Mouse (Mus musculus) left cerebral cortex, adult 11 months (tissue): ENCODE data around the gene Zscan18.
"Not testable (repeated sequence)": the region's sequence is repeated elsewhere in the genome, so short reads cannot be mapped to it uniquely, and the experiment has no call there.

ENCODE experiments used
- DNase-seq: peaks from one replicate; pipeline ENCODE4 v3.0.0; 2022; ENCODE audit warnings: low spot score

Zscan18 gene

GRCm38 (mm10) chr7:12802866-12803726, at the start of gene Zscan18:
Zscan18 (minus strand) TSS chr7:12803635.
- DNase-seq: peak; percentile 82

GRCm38 (mm10) chr7:12835779-12836178, 32.3 kb upstream of the Zscan18 start:
- no peak for DNase-seq

DNA sequence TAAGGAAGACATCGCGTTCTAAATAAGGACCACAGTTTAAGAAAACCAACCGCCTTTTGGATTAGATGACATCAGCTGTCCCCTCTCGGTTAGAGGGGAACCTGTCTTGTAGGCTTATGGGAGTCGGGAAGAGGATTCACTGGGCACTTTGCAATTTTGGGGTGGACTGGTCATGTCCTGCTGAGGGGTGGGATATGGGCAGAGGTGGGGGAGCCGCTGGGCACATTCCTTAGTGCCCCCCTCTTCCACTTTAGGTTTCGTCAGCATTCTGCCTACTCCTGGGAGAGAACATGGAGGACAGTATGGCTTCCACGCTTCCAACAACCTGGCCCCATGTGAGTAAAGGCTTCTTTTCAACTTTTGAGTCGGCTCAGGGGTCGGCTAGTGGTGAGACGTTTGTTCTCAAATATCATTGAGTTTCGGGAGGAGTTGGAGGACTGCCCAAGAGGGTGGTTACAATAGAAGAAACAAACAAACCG, 31.8 kb upstream of the Zscan18 start:
- no peak for DNase-seq

GRCm38 (mm10) chr7:12834162-12835120, 31.0 kb upstream of the Zscan18 start, which contains the start of gene Zfp110:
Zfp110 (plus strand) TSS chr7:12834761.
- peak; percentile 77 for DNase-seq

- DNase-seq: peak; percentile 86
Observed at GRCm38 (mm10) chr7:12818521-12819295, 15.3 kb upstream of the Zscan18 start, which contains the start of gene Zfp329. Zfp329 (minus strand) TSS chr7:12818858.

DNA sequence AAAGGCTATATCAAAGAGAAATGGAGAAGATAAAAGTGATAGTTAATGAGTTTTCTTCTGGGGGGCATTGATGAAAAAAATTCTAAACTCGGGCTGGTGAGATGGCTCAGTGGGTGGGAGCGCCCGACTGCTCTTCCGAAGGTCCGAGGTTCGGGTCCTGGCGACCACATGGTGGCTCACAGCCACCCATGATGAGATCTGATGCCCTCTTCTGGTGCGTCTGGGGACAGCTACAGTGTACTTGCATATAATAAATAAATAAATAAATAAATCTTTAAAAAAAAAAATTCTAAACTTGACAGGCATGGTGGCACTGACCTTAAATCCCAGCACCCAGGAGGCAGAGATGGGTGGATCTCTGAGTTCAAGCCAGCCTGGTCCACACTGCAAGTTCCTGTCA, 12.1 kb upstream of the Zscan18 start:
- no peak for DNase-seq

DNA sequence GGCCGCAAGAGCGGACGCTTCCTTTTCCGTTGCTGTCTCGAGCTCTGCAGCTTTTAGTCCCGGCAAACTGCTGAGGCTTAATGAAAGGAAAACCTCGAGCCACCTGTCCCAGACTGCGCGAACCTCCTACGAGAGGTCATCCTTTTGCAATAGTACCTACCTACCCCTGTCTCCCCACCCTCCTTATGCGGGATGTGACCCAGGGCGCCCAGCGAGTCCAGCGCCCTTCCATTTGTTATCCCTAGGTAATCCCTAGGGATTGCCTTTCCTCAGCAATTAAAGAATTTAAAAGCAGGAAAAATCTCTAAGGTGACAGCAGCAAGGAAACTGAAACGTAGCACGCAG, 264 bp upstream of the Zscan18 start:
- no peak for DNase-seq

- DNase-seq: no peak
Observed at GRCm38 (mm10) chr7:12799554-12799953, 3.9 kb downstream of the Zscan18 start.

- DNase-seq: no peak
Observed at GRCm38 (mm10) chr7:12797971-12798370, 5.5 kb downstream of the Zscan18 start.

DNA sequence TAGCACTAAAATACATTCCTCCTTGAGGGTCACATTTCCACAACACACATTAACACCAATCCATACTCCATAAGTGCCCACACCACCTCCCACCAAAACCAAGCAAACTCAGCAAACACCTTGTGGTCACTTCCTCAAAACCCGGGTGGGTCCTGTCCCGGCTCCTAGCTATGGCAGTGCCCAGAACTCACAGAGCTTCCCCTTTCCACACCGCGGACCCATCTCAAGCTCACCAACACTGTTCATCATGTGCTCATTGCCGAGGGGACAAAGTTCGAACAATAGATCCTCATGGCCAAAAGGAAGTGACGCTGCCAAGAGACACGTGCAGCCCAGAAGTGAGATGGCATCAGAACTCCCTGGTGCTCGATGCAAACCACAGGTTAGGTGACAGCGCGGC, 10.8 kb downstream of the Zscan18 start:
- DNase-seq: not testable (repeated sequence)

DNA sequence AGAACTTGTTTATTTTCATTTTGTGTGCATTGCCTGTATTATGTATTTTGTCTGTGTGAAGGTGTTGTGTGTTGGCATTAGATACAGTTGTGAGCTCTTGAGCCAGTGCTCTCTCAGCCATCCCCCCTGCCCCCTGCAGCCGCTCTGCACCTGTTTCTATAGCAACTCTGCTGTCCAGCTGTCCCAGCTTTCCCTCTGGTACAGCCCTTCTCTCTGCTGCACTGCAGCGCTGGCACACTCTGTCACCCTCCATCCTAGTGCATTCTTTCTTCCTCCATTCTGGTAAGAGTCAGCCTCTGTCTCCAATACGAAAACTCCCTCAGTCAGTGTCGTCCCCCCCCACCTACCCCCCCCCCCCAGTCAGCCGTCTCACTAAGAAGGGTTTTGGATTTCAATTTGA, 15.4 kb downstream of the Zscan18 start:
- DNase-seq: no peak

DNA sequence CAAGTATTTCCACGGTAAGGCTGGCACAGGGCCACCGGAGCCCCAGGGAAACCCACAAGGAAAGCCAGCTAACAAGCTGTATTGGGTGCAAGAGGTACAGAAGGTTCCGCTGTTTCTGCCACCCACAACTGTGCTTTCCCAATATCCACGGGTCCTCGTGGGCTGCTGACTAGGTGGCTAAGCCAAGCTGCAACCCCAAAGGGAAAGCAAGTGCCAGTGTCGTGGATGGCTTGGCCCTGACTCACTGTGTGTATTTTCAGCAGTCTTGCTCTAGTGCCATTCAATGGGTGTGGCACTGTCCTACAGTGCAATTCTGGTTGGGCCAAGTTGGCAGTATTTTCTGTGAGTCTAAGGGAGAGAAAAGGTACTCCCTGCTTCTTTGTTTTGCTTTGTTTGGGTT, 16.1 kb downstream of the Zscan18 start:
- no peak for DNase-seq

GRCm38 (mm10) chr7:12780151-12780830, 23.1 kb downstream of the Zscan18 start:
- DNase-seq: peak; percentile 80

DNA sequence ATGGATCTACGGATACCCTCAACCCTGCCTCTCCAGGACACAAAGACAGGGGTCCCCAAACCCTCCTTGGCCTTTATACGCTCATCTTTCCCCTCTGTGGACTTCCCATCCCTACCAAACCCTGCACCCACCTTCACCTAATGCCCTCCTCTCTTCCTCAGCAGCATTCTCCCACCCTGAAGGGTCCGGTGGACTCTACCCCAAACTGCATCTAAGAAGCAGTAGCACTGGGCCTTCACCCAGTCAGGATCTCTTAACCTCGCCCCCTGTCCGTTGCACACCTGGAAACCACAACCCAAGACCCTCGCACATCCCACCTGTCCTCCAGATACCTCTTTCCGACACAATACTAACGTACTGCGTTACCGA, 23.7 kb downstream of the Zscan18 start:
- no peak for DNase-seq

GRCm38 (mm10) chr7:12779141-12779540, 24.3 kb downstream of the Zscan18 start:
- no peak for DNase-seq

DNA sequence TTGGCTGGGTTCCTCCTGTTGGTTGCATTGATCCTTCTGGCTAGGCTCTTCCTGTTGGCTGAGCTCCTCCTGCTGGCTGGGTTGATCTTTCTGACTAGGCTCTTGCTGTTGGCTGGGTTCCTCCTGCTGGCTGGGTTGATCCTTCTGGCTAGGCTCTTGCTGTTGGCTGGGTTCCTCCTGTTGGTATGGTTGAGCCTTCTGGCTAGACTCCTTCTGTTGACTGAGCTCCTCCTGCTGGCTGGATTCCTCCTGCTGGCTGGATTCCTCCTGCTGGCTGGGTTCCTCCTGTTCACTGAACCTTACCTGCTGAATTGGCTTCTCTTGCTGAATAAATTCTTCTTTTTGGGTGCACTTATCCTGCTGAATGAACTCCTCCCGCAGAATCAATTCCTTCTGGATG, 28.8 kb downstream of the Zscan18 start:
- DNase-seq: no peak

GRCm38 (mm10) chr7:12774111-12774510, 29.3 kb downstream of the Zscan18 start:
- DNase-seq: no peak

- no peak for DNase-seq
Observed at GRCm38 (mm10) chr7:12749431-12750198, 53.8 kb downstream of the Zscan18 start.

DNA sequence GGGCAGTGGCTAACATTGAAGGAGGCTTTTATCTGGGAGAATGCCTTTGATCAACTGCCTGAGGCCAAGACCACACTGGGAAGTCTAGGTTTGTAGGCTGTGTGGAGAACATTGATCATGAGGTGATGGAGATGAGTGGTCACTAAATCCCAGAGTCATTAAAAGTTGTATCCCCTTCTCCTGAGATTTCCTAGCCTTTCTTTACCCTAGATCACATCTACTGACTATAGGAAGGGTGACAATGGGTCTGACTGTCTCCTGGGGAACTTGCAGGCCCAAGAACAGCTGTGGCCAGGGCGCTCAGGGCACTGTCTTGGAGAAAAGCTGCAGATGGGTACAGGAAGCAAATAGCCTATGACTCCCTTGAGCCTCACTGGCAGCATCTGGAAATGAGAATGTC, 68.5 kb downstream of the Zscan18 start, which contains the start of gene Vmn2r56:
Gene Vmn2r56 (minus strand): TSS at position 101 of the 400 bp plus-strand sequence.
- DNase-seq: no peak
